Mouse (Mus musculus) C2C12 (cell line): ENCODE data around the gene Asphd2. TPM values are rescaled to one million over a fixed set of nuclear protein-coding genes. Genes with fewer than 3 reads are reported as not detected.
"Not testable (repeated sequence)": the region's sequence is repeated elsewhere in the genome, so short reads cannot be mapped to it uniquely, and the experiment has no call there.

ENCODE experiments used
- H3K27me3 ChIP-seq: one replicate; pipeline ENCODE4 v1.6.1; 2011; ENCODE audit not compliant: control insufficient read depth, insufficient read depth, insufficient read length
- H3K36me3 ChIP-seq: one replicate; pipeline ENCODE4 v1.6.1; 2011; ENCODE audit not compliant: control insufficient read depth, insufficient read depth
- H3K4me3 ChIP-seq: one replicate; pipeline ENCODE4 v1.5.1; 2011; ENCODE audit warnings: mild to moderate bottlenecking, control low read depth; ENCODE audit not compliant: poor library complexity, insufficient read depth, severe bottlenecking
- H3K79me2 ChIP-seq: one replicate; pipeline ENCODE4 v1.6.1; 2011; ENCODE audit not compliant: control insufficient read depth, insufficient read depth
- H3K79me3 ChIP-seq: one replicate; pipeline ENCODE4 v1.6.1; 2011; ENCODE audit warnings: low read depth, control low read depth
- H3ac ChIP-seq: one replicate; pipeline ENCODE3; 2011; ENCODE audit warnings: low read depth; ENCODE audit not compliant: control insufficient read depth, insufficient read length
- CEBPB ChIP-seq: IDR thresholded peaks from one replicate; pipeline ENCODE4 v1.6.1; 2011; ENCODE audit warnings: low read depth, mild to moderate bottlenecking, control low read depth, moderate library complexity
- CTCF ChIP-seq: IDR thresholded peaks from one replicate; pipeline ENCODE4 v1.5.1; 2011; ENCODE audit not compliant: control insufficient read depth, insufficient read depth, insufficient read length
- FOSL1 ChIP-seq: IDR thresholded peaks from one replicate; pipeline ENCODE4 v1.8.0; 2011; ENCODE audit warnings: mild to moderate bottlenecking, low read length; ENCODE audit not compliant: poor library complexity, insufficient read depth, severe bottlenecking
- MAX ChIP-seq: IDR thresholded peaks from one replicate; pipeline ENCODE4 v1.6.1; 2011; ENCODE audit warnings: mild to moderate bottlenecking, control low read depth
- MYOD1 ChIP-seq: IDR thresholded peaks from one replicate; pipeline ENCODE4 v1.6.1; 2011; ENCODE audit warnings: low read depth; ENCODE audit not compliant: control insufficient read depth, insufficient read length
- MYOG ChIP-seq: IDR thresholded peaks from one replicate; pipeline ENCODE4 v1.6.1; 2011; ENCODE audit not compliant: control insufficient read depth, insufficient read length; ENCODE audit errors: extremely low read depth
- USF1 ChIP-seq: IDR thresholded peaks from one replicate; pipeline ENCODE4 v1.6.1; 2011; ENCODE audit warnings: low read depth, mild to moderate bottlenecking, control low read depth, moderate library complexity
- polyA plus RNA-seq: library from polyadenylated mRNA; unstranded; fragments of >200 nt; fragmentation: generic; extraction: Trizol; gene quantifications from one replicate; pipeline ENCODE4 v1.2.1, GENCODE M21; 2012; ENCODE audit warnings: missing spikeins

Gene Asphd2
- polyA plus RNA-seq, 1 experiment: 10.8 TPM

- Histone ChIP-seq H3K4me3 (no peak overlapping the region), H3K79me2 (no peaks in the 10 kb centered on the region), H3ac (no peak overlapping the region), H3K79me3 (no peaks in the 10 kb centered on the region), H3K27me3 (peaks cover 66% of the 10 kb centered on the region), H3K36me3 (no peaks in the 10 kb centered on the region)
- TF ChIP-seq CTCF (peak; percentile 41), CEBPB (no peak)
These were observed 32.6 kb upstream of the Asphd2 start for GRCm38 (mm10) chr5:112427283-112427682.

GRCm38 (mm10) chr5:112426635-112427034, 32.0 kb upstream of the Asphd2 start:
- no peak overlapping the region for H3ac ChIP-seq
- H3K36me3 ChIP-seq: no peaks in the 10 kb centered on the region
- no peaks in the 10 kb centered on the region for H3K79me2 ChIP-seq
- H3K4me3 ChIP-seq: no peak overlapping the region
- no peaks in the 10 kb centered on the region for H3K79me3 ChIP-seq
- H3K27me3 ChIP-seq: peaks cover 68% of the 10 kb centered on the region
- TF ChIP-seq MAX (no peak), CEBPB (no peak), CTCF (no peak), FOSL1 (no peak), MYOD1 (no peak), USF1 (no peak), MYOG (no peak)

GRCm38 (mm10) chr5:112419535-112419934, 24.9 kb upstream of the Asphd2 start:
- no peak overlapping the region for H3K4me3 ChIP-seq
- TF ChIP-seq USF1: no peak
- no peak for TF ChIP-seq CEBPB
- no peak for TF ChIP-seq MAX
- TF ChIP-seq MYOG: no peak
- no peak for TF ChIP-seq MYOD1
- no peak for TF ChIP-seq FOSL1
- TF ChIP-seq CTCF: no peak
- H3K79me2 ChIP-seq: no peaks in the 10 kb centered on the region
- no peak overlapping the region for H3ac ChIP-seq
- no peaks in the 10 kb centered on the region for H3K79me3 ChIP-seq
- peaks cover 45% of the 10 kb centered on the region for H3K27me3 ChIP-seq
- H3K36me3 ChIP-seq: no peaks in the 10 kb centered on the region

GRCm38 (mm10) chr5:112418023-112418422, 23.4 kb upstream of the Asphd2 start:
- Histone ChIP-seq H3K79me2 (no peaks in the 10 kb centered on the region), H3K4me3 (no peak overlapping the region), H3K36me3 (no peaks in the 10 kb centered on the region), H3ac (no peak overlapping the region), H3K79me3 (no peaks in the 10 kb centered on the region), H3K27me3 (peaks cover 30% of the 10 kb centered on the region)
- TF ChIP-seq USF1: no peak
- TF ChIP-seq MYOG: no peak
- no peak for TF ChIP-seq CTCF
- no peak for TF ChIP-seq FOSL1
- TF ChIP-seq MYOD1: no peak
- no peak for TF ChIP-seq MAX
- no peak for TF ChIP-seq CEBPB

GRCm38 (mm10) chr5:112416673-112417072, 22.0 kb upstream of the Asphd2 start:
- TF ChIP-seq CEBPB: no peak
- TF ChIP-seq CTCF: no peak
- TF ChIP-seq MAX: no peak
- TF ChIP-seq USF1: no peak
- no peak for TF ChIP-seq MYOD1
- TF ChIP-seq MYOG: no peak
- TF ChIP-seq FOSL1: no peak
- H3K27me3 ChIP-seq: peaks cover 26% of the 10 kb centered on the region
- no peaks in the 10 kb centered on the region for H3K36me3 ChIP-seq
- H3K4me3 ChIP-seq: no peak overlapping the region
- no peaks in the 10 kb centered on the region for H3K79me3 ChIP-seq
- H3K79me2 ChIP-seq: no peaks in the 10 kb centered on the region
- no peak overlapping the region for H3ac ChIP-seq

- not testable (repeated sequence) for H3K79me2 ChIP-seq, H3K4me3 ChIP-seq, H3ac ChIP-seq, H3K36me3 ChIP-seq, H3K79me3 ChIP-seq
- H3K27me3 ChIP-seq: peaks cover 33% of the 10 kb centered on the region
These were observed 18.1 kb upstream of the Asphd2 start for GRCm38 (mm10) chr5:112412781-112413180.
